Mouse (Mus musculus) layer of hippocampus, adult 9-10 months (tissue): Measurements from ENCODE around the gene Zpbp.

Experiments used
- DNase-seq: peaks from one replicate; pipeline ENCODE4 v3.0.0; 2022; ENCODE audit warnings: low spot score

Gene Zpbp

DNA sequence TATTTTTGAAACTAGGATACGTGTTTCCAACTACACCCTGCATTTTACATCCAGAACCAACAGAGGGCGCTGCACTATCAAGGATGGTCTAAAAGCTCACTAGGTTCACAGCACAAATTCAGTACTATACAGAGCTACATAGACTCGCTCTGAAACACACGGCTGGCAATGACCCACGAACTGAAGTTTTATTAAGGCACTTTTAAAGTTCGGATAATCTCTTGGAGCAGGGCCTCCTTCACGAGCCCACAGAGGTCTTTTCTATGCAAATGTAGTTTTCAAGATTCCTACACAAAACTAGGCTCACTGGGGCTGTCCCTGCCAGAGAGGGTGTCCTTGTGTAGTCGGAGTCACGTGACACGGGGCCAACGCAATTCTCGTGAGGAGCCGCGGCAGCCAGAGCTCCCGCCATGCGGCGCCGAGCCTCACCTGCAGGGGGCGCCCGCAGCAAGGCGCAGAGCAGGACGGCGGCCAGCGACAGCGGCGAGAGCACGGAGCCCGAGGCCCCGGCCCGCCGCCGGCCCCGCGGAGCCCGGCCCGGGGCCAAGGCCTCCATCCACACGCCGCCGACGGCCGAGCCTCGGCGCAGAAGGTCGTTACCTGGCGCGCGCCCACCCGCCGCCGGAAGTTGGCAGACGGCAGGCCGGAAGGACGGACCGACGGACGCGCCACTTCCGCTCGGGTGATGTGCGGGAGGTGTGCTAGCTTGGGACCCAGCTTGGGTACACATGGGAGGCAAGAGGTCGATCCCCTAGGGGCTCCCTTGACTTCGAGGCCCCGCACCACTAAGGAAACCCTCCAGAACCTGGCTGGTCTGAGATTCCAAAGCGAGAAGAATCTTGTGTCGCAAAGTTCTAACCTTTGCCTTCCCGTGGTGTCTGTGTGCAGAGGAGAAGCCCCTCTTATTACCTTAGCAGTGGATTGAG is at the start of gene Zpbp, which contains the start of gene Spata48:
Gene Zpbp, minus strand, starts transcription at position 774 of the 926 bp plus-strand sequence.
Gene Spata48, plus strand, starts transcription at position 460 of the 926 bp plus-strand sequence.
- peak; percentile 92 for DNase-seq

DNA sequence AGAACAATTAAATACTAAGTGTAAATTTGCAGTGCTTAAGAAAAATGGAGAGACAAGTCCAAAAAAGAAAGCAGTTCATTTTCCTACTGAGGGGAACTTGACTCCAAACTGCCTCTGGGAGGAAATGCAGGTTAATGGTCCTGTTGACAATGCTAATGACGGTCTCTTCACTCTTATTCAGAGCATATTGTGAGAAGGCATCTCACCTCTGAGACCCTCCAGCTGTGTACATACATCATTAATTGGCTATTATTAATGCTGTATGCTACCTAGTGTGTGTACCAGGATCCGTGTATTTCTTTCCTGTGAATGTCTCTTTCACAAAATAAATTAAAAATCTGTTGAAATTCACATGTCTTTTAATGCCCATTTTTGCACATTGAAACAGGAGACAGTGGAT is 47.2 kb upstream of the Zpbp start:
- no peak for DNase-seq

DNA sequence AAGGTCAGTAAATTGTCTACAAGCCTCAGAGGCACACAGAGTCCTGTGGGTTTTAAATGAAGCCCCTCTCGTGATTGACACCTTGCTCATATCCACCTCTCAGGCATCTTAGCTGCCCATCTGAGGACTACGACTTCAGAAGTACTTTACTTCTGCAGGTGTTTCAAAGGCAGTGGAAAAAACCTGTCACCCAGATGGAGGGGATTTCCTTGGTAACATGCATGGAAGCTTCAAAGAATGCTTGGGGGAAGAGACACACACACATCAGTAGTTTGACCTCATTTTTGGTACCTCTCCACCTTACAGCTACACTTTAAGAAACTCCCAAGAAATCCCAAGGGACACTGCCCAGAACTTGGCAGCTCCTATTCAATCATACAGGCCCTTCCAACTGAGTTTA is 44.0 kb upstream of the Zpbp start:
- no peak for DNase-seq

DNA sequence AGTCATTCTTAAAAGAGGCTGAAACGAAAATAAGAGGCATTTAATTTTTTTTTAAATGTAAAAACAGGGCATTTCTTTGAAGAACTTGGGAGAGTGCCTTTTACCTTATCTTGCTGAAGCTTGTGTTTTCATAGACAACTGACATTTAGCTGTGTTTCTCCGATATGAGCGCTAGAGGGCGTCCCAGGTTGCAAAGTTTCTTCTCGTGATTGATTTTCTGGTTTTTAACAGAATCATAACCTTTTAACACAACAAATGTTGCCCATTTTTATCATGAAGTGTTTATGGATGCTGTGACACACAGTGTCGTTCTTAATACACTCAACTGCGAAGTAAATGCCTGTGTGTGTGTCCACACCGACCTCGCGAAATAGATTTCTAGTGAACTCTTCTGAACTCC is 37.7 kb upstream of the Zpbp start:
- peak; percentile 15 for DNase-seq

DNA sequence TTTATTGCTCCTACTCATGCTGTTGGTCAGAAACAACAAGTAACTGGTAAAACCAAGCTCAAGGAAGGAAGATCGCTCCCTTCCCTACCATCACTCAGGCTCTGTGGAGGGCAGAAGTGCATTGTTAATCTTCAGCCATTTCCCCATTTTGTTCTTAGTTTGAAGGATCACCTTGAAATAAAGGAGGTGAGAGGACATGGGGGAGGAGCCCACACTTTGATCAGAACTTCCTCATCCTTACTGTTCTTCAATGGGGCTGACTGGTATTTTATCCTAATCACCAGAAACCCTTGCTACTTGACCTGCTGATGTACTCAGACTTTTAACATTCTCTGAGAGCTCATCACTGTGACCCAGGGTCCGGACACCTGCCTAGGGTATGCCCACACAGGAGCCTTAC is 33.5 kb upstream of the Zpbp start:
- DNase-seq: no peak

DNA sequence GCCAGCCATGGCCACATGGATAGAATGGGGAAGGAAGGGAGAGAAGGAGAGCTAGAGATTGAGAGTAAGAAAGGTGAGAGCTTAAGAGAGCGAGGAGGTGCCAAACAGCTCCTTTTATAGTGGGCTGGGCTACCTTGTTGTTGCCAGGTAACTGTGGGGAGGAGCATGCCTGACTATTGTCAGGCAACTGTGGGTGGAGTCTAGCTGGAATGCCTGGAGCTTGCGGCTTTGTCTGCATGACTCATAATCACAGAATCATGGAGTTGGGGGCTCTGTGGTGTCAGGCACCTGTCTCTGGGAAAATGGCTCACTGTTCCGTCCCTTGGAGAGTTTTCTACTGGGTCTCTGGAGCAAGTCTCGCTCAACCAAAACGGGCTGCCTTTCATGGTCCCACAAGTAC is 29.8 kb upstream of the Zpbp start:
- no peak for DNase-seq

DNA sequence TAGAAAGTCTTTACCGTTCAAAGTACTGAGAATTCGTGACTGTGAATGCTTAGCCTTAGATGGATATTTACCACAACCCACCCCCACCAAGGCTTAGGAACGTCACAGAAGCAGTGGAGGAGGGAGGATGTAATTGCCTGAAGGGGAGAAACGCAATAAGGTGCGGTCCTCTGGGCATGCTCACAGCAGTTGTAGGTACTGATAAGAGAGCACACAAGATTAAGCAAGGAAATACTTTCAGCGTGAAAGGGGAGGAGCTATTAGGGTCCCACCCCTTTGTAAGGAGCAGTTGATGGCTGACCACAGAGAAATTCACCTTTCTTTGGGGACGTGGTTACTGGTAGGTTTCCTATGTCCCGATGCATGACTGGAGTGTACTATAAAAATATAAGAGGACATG is 22.2 kb upstream of the Zpbp start:
- DNase-seq: no peak

DNA sequence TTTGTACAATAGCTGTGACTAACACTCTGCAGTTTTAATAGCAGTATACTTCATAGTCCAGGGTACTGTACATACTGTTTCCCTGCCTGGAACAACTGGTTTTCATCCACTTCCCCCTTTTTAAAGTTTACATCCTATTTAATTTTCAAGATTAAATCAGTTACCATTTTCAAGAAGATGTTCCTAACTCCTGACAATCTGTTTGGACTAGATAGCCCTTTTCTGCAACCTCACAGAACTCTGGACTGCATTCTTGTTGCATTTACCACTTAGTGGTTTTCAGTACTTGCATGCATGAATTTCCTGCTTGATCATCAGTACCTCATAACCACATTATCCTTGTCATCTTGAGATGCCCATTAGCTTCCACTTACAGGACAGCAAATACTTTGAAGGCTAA is 6.7 kb upstream of the Zpbp start:
- DNase-seq: no peak

DNA sequence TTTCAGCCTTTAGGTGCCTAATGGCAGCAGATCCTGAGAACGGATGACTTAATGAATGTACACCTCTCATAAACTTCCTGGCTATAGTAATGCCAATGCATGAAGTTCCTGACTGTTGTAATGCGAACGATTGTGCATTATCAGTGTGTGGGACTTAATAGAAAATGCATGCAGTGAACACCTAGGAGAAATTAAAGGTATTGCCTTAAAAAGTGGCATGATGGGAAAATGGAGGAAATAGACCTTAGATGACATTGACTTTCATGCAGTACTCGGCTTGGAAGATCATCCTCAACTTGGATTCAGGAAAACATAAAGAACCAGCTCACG is 318 bp upstream of the Zpbp start:
- DNase-seq: no peak

DNA sequence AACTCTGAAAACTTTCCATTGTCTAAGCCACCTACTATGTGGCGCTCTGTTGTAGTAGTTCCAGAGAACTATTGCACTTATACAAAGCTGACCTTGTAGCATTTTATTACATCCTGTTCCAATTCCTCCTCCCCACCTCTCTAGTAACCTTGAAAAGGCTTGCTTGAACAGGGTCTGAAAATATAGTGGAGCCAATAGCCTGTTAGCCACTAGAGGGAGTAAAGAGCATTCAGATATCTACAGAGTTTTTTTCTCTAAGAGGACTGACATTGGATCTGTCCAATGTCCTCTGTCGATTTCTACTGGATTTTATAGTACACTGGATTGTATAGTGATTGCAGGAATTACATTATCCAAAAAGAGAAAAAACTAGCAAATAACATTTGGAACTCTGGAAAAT is 7.2 kb downstream of the Zpbp start:
- DNase-seq: peak; percentile 1

DNA sequence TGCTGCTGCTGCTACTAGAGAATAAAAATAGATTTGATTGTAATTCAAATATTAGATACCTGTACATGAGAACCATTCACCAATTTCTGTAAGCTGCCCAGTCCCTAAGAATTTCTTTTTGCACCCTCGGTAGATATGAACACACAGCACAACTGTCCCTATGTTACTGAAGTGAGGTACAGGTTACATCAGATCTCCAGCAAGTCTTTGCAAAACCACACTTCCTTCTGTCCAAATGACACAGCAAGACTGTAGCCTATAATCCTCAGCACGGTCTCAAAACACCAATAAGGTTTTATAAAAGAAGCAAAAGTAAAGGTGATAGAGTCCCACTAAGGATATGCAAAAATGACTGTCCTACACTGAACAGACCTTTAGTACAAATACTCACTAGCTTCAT is 44.9 kb downstream of the Zpbp start:
- DNase-seq: no peak

DNA sequence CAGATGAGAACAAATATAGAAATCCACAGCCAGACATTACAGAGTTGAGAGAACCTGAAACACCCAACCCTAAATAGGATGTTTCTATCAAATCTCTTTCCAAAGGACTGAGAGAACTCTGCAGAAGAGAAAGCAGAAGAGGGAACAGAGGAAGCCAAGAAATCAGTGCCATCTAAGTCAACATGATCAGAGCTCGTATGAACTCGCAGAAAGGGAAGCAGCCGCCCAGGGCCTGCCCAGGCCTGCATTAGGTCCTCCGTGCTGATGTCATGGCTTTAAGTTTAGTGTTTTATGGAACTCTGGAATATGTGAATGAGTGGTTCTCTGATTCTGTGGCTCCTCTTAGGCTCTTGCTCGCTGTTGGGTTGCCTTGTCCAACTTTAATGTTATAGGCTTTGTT is 48.0 kb downstream of the Zpbp start:
- DNase-seq: no peak

DNA sequence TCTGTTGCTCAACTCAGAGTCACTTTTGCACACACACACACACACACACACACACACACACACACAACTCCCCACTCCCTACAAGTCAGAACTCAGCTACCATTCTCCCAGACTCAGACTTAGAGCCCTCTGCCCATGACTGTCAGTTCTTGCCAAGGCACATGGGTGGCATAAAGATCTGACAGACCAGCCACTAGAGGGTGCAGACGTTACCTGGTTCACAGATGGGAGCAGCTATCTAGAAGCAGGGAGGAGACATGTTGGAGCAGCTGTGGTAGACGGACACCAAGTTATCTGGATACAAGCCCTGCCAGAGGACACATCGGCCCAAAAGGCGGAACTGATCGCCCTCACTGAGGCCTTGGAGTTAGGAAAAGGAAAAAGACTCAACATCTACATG is 67.5 kb downstream of the Zpbp start:
- DNase-seq: no peak

DNA sequence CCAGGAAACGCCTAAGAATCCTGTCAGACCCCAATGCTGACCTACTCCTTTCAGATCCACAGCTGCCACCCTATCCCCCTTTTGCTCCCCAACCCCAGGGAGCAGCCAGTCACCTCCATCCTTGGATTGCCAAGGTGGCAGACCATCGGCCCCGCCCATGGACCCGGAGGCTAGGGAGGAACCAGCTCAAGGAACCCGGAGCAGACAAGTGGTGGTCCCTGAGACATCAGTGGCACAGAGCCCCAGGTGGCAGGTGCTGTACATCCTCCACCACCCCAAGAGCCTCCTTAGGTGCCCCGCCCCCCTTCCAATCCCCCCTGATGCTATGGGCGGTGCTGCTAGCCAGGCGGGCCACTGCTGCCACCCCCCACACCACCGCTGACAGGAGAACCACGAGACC is 69.0 kb downstream of the Zpbp start:
- DNase-seq: no peak

DNA sequence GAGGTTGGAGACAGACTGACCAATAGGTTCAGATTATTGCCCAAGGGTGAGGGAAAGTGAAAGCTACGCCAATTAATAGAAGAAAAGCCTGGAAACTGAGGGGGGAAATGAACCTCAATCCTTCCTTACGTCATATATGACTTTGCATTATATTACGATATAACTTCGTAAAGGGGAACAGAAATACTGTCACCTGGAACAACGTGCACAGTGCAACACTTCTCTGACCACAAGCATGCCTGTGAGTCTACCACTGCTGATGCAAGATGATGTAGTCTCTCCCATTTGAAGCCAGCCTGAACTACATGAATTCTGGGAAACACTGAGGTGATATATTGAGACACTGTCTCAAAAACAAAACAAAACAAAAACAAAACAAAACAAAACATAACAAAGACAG is 90.9 kb downstream of the Zpbp start:
- DNase-seq: no peak

DNA sequence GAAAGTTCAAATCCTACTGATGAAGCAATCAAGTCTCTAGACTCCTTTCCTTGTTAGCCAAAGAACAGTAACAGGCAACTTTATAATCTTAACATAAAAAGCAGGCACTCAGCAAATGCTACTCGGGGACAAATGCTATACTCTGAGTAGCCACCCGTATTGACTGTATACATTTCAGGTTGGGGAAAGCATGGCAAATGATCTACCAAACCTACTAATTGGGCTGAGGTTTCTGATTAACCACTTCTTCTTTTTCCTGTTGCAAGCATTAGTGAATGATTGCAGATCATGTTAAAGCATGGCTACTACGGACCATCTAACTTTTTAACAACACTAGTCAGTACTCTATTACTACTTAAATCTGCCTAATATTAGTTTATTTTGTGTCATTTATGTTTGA is 178.7 kb downstream of the Zpbp start:
- DNase-seq: no peak

DNA sequence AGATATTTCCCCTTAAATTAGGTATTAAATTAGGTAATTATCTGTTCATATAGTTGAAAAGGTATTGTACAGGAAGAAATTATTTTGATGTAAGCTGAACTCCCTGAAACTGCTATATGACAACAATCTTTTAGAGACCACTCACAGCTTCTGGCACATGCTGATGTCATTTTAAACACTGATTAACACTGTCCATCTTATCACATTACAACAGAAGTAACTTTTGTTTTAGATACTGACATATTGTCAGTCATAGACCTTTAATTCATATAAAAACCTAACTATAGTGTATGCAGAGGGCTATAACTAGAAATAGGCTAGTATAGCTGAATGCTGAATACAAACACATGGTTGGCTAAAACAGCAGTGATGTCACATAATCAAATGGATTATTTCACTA is 182.1 kb downstream of the Zpbp start:
- no peak for DNase-seq

DNA sequence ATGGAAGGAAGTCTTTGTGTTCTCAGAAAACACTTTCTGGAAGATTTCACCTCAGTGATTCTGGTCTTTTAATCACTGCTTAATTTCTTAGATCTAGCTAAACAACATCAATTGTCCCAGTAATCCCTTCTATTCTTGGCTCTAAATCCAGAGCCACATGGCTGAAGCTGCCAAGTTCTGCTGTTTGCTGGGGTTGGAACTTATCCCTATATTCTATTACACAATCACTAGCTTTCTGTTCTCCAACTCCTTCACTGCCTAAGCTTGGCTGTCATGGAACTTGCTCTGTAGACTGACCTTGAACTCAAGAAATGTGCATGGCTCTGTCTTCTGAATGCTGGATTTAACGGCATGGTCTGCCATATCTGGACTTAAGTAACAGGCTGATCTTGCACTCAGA is 204.9 kb downstream of the Zpbp start:
- DNase-seq: peak; percentile 4

DNA sequence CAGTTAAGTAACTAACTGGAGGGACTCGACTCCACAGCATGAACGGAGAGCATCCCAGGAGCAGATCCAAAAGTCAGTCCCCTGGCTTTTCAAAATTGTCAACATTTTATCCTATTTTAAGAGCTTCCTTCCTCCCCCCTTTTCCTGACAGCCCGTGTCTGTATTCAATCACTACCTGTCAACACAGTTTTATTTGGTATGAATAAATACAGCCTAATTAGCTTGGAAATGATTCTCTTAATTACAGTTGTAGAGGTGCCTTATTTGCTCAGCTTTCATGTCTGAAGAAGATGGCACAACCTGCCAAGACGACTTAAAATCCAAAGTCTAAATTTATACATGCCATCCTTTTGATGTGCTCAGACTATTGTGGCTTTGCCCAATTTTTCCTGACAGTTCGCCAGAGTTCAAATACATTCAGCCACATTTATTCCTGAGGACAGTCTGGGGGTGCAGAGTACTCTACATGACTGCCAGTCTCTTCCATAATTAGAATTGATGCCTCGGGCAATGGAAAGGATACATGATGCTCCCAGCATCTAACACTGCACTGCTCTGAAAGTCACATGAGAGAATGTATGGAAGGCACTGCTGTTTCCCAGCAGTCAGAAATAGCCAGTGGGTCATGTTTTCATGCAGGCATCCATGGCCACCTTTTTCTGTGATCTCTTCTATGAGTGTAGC is 219.4 kb downstream of the Zpbp start:
- DNase-seq: no peak

DNA sequence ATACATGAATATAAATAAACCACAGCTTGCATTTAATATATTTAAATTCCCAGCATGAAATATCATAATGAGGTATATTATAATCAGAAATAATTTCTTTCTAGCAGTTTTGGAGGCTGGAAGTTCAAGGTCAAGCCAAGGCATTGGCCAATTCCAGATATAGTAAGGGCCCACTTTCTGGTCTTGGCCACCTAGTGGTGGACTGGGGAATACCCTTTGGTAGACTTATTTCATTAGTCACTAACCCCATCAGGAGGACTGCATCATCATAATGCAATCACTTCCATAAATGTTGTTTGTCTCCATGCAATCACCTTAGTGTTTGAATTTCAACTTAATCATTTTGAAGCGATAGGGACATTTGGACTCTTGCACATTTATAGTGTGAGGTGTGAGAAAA is 222.9 kb downstream of the Zpbp start:
- no peak for DNase-seq
